In genomic region chr1:177684901-177685300, GRCm38 (mm10) we compare ENCODE assay signal across 10 mouse cellular contexts. TPM values are rescaled to one million over a fixed set of nuclear protein-coding genes. Genes with fewer than 3 reads are reported as not detected.
DNase-seq lines count a peak whose midpoint lies in the region; ATAC-seq and TF ChIP-seq lines count a peak whose summit lies in the region.
"Had no signal": no experiment of that assay in that cellular context is flagged by ENCODE, and none has a peak within 500 bp of the region (broad histone marks: within the 10 kb centered on the region; RNA-seq: fewer than 3 reads in every experiment).

No protein-coding gene starts in this region.

- H3K27me3 ChIP-seq in lung, embryonic 14.5 days (ENCODE audit: insufficient read depth, low read length), result no peaks in the 10 kb centered on the region
- H3K27me3 ChIP-seq in hindbrain, embryonic 13.5 days, result no peaks in the 10 kb centered on the region
- H3K27me3 ChIP-seq in midbrain, embryonic 16.5 days (ENCODE audit: control insufficient read depth, insufficient read depth, low read depth, low read length), result no peaks in the 10 kb centered on the region
- H3K27me3 ChIP-seq: liver, embryonic 15.5 days had no signal

- no peak overlapping the region for H3K27ac ChIP-seq in lung, embryonic 14.5 days (ENCODE audit: low read depth)
- H3K27ac ChIP-seq in hindbrain, embryonic 13.5 days, result no peak overlapping the region
- H3K27ac ChIP-seq in midbrain, embryonic 16.5 days (ENCODE audit: low read length), result no peak overlapping the region
- H3K27ac ChIP-seq: liver, embryonic 15.5 days had no signal

- H3K9ac ChIP-seq in lung, embryonic 14.5 days, result no peak overlapping the region
- H3K9ac ChIP-seq in hindbrain, embryonic 13.5 days, result no peak overlapping the region
- H3K9ac ChIP-seq in midbrain, embryonic 16.5 days (ENCODE audit: low read depth, low read length), result no peak overlapping the region
- H3K9ac ChIP-seq: liver, embryonic 15.5 days had no signal

- 6% methylated on average over 3 of the region's 3 CpGs for WGBS in lung, embryonic 14.5 days
- WGBS in lung, adult 2 months, result 5% methylated on average over 3 of the region's 3 CpGs
- WGBS in hindbrain, embryonic 13.5 days, result 9% methylated on average over 3 of the region's 3 CpGs
- 14% methylated on average over 3 of the region's 3 CpGs for WGBS in midbrain, embryonic 16.5 days

- no peak for ATAC-seq in cerebellum, adult (ENCODE audit: insufficient number of reproducible peaks, low FRiP score, low TSS enrichment)
- no peak; the same call in 1 of the 2 replicates for ATAC-seq in lung, embryonic 14.5 days (ENCODE audit: insufficient read depth)
- peak; percentile 64; the same call in 1 of the 2 replicates for ATAC-seq in hindbrain, embryonic 13.5 days (ENCODE audit: low FRiP score)
- peak; percentile 72; the same call in 1 of the 2 replicates for ATAC-seq in midbrain, embryonic 16.5 days

- H3K4me3 ChIP-seq in lung, embryonic 14.5 days (ENCODE audit: low read depth, low read length), result no peak overlapping the region
- H3K4me3 ChIP-seq in lung, adult 2 months (replicated peaks; ENCODE audit: extremely low read depth, low read depth, low read length), result no peak overlapping the region
- H3K4me3 ChIP-seq in hindbrain, embryonic 13.5 days, result no peak overlapping the region
- no peak overlapping the region for H3K4me3 ChIP-seq in midbrain, embryonic 16.5 days (ENCODE audit: low read depth, low read length)
- H3K4me3 ChIP-seq: liver, embryonic 15.5 days had no signal

- peak; percentile 38 for DNase-seq in cerebellum, adult 11 months
- DNase-seq in lung, embryonic 14.5 days, result peak; percentile 84
- no peak for DNase-seq in lung, adult 2 months
- peak; percentile 57 to 70 for DNase-seq in cerebellum, adult 18-20 months
- DNase-seq in gastrocnemius, postnatal 25 days, result no peak

- H3K4me1 ChIP-seq in lung, embryonic 14.5 days (ENCODE audit: insufficient read depth), result no peaks in the 10 kb centered on the region
- no peaks in the 10 kb centered on the region for H3K4me1 ChIP-seq in lung, adult 2 months (ENCODE audit: control insufficient read depth, insufficient read depth, low read length)
- H3K4me1 ChIP-seq in hindbrain, embryonic 13.5 days (replicated peaks), result peaks cover 12% of the 10 kb centered on the region
- H3K4me1 ChIP-seq in midbrain, embryonic 16.5 days (ENCODE audit: control insufficient read depth, insufficient read depth, low read length), result peaks cover 3% of the 10 kb centered on the region; the same call in 1 of the 2 replicates
- H3K4me1 ChIP-seq: liver, embryonic 15.5 days had no signal

- H3K9me3 ChIP-seq in lung, embryonic 14.5 days (ENCODE audit: low read depth, low read length), result no peaks in the 10 kb centered on the region
- H3K9me3 ChIP-seq in hindbrain, embryonic 13.5 days, result no peaks in the 10 kb centered on the region
- H3K9me3 ChIP-seq in midbrain, embryonic 16.5 days (replicated peaks; ENCODE audit: control insufficient read depth, low read length, poor library complexity, severe bottlenecking), result no peaks in the 10 kb centered on the region
- H3K9me3 ChIP-seq: liver, embryonic 15.5 days had no signal

- H3K36me3 ChIP-seq in lung, embryonic 14.5 days (ENCODE audit: insufficient read depth), result no peaks in the 10 kb centered on the region
- H3K36me3 ChIP-seq in hindbrain, embryonic 13.5 days, result no peaks in the 10 kb centered on the region
- no peaks in the 10 kb centered on the region for H3K36me3 ChIP-seq in midbrain, embryonic 16.5 days (ENCODE audit: control insufficient read depth, insufficient read depth, low read length)
- H3K36me3 ChIP-seq: liver, embryonic 15.5 days had no signal

- TF ChIP-seq CTCF in lung, embryonic 14.5 days (IDR thresholded peaks at IDR 0.05; ENCODE audit: low read depth), result peak; percentile 71
- TF ChIP-seq CTCF in lung, adult 2 months (IDR thresholded peaks at IDR 0.05; ENCODE audit: insufficient read depth, low read length), result no peak

- no peak overlapping the region for H3K4me2 ChIP-seq in lung, embryonic 14.5 days
- H3K4me2 ChIP-seq in hindbrain, embryonic 13.5 days, result no peak overlapping the region
- H3K4me2 ChIP-seq in midbrain, embryonic 16.5 days (ENCODE audit: low read length), result no peak overlapping the region
- H3K4me2 ChIP-seq: liver, embryonic 15.5 days had no signal

- no peak for TF ChIP-seq POLR2A in lung, adult 2 months (IDR thresholded peaks at IDR 0.05; ENCODE audit: borderline replicate concordance, extremely low read depth, low read depth, low read length)

RNA-seq across cellular contexts. Expression of gene 1700016C15Rik, which starts 44.7 kb away (rescaled TPM):
- not detected in 2 replicates for polyA plus RNA-seq in lung, embryonic 14.5 days (2014; fragmentation: Nextera tagmentation; extraction: Ambion mirVana)
- 0.22 TPM in 1 of 2 replicates, not detected in the other for polyA plus RNA-seq in lung, adult 2 months (2012; rRNA removed)
- polyA plus RNA-seq in hindbrain, embryonic 13.5 days (2015; fragmentation: Nextera tagmentation; extraction: Ambion mirVana), result 0.30 TPM in 1 of 2 replicates, not detected in the other
- polyA plus RNA-seq in midbrain, embryonic 16.5 days (2015; fragmentation: Nextera tagmentation; extraction: Ambion mirVana), result not detected in 2 replicates
- total RNA-seq in gastrocnemius, postnatal 25 days (2021), result under 1 TPM in 1 of 2 experiments, not detected in 1; 0.48 TPM
- polyA plus RNA-seq: frontal cortex, adult 2 months; liver, embryonic 15.5 days had no signal

Comparison
In these comparisons a context has a peak if more than half of its experiments do, and no peak if none do; other contexts are left out.
1. DNase-seq: peak in cerebellum, adult 11 months (single experiment), lung, embryonic 14.5 days (single experiment) and cerebellum, adult 18-20 months (2 of 2); none in lung, adult 2 months (single experiment) and gastrocnemius, postnatal 25 days (single experiment).
2. ATAC-seq: peak in hindbrain, embryonic 13.5 days (single experiment) and midbrain, embryonic 16.5 days (single experiment); none in cerebellum, adult (single experiment) and lung, embryonic 14.5 days (single experiment).